Mouse (Mus musculus) ovary, postnatal 36 days (tissue): Measurements from ENCODE around the gene Bace2.

Source experiments
- DNase-seq: peaks from one replicate; pipeline ENCODE4 v3.0.0; 2022; ENCODE audit warnings: low spot score, mixed read lengths

The Bace2 gene

DNA sequence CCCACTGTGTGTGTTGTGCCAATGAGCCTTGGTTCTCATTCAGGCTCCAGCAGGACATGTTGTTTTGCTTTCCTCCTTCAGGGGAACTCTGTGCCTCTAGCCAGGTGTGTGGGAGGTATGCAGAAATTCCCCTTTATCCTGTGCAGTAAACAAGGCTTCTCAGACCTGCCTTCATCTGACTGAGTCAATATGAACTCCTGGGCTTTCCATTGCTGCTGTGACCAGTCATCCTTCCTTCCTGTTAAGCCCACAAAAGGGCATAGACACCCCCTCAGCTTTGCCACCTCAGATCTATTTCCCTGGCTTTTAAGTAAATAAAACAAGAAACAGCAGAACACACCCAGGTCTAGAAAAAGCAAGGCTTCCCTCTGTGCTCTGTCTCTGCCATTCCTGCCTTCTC, 45.2 kb downstream of the Bace2 start:
- DNase-seq: no peak

DNA sequence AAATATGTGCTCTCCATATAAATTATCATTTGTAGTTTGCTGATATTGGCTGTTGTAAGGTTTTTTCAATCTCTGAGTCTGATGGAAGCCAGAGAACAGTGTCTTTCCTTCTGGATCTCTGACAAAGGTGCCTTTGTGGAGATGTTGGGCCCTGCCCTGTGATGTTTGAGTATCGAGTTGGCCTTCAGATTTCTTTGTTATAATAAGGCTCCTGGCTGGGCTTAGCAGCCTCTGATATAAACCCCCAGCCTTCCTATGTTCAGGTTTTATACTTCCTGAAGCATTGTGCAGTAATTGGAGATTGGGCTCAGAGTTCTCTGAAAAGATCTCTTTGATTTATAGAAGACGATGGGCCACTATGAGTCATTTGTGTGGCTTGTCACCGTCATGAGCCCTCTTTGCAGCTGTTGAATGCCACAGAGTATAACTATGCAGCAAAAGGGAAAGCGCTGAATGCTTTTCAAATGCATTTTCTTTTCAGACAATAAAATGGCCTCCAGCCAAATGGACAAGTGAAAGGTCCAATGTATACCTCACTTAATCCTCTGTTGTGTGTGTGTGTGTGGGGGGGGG, 45.8 kb downstream of the Bace2 start:
- DNase-seq: no peak

DNA sequence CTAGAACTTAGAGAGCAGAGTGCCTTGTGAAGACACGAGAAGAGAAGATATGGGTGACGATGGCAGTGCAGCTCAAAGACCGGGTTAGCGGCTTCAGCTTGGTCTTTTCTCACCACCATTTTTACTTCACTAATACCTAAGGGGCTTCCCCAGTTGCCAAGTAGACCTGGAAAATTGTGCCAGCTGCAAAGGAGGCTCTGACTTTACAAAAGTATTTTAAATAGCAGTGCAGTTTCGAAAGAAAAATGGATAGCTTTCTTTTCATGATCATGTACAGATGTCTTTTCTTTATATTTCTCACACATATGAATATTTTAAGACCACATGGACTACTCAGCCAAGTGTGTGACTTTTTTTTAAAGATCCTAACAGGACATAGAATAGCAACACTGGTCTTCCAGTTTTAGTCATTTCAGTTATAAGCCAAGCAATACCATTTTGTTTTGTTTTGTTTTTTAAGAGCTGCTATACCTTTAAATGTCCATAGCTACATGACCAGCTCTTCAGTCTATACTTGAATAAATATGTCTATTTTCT, 49.0 kb downstream of the Bace2 start:
- no peak for DNase-seq

- DNase-seq: peak; percentile 54
Measured at GRCm38 (mm10) chr16:97417896-97418542, 61.5 kb downstream of the Bace2 start.

DNA sequence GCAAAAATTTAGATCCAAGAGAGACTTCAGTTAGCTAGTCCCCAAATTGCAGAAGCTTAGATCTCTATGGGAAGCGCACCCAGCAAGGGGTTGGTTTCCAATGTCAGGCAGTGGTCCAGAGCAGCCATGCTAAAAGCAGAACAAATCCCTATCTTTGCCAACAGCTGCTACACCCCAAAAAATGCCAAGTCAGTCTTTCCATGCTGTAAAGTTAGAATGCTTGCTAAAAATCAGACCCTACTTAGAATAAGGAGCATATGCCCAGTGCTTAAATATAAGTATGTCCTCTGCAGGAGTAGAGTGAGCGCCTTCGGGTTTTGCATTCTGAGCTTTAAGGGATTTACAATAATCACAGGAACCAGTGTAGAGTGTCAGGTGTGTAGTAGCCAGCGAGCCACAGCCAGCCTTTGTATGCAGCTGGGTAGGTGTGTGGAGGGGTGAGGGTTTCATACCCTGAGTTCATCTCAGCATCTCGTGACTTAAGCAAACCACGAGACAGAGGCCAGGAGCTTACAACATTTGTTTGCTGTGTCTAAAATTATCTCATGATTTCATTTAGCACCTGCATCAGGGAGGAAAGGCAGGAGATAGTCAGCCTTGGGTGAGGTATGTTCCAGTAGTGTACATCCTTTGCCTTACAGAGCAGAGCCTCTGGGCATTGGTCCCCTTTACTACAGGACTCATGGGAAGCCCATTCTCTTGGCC, 62.4 kb downstream of the Bace2 start:
- DNase-seq: no peak

DNA sequence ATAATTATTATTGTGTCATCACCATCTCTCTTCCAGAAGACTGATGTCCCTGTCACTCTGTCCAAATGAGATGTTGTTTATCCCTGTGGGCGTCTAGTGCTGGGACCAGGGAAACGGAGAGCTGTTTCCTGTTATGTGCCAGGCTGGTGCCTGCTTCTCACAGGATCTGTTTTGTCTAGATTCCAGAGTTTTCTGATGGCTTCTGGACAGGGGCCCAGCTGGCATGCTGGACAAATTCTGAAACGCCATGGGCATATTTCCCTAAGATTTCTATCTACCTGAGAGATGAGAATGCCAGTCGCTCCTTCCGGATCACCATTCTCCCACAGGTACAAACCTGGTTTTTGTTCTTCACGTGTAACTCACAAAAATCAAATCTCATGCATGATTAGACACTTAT, 65.1 kb downstream of the Bace2 start:
- DNase-seq: no peak

GRCm38 (mm10) chr16:97423627-97424026, 67.1 kb downstream of the Bace2 start:
- DNase-seq: no peak

- DNase-seq: no peak
Measured at GRCm38 (mm10) chr16:97428026-97428425, 71.5 kb downstream of the Bace2 start.

GRCm38 (mm10) chr16:97430091-97430490, 73.5 kb downstream of the Bace2 start:
- no peak for DNase-seq

DNA sequence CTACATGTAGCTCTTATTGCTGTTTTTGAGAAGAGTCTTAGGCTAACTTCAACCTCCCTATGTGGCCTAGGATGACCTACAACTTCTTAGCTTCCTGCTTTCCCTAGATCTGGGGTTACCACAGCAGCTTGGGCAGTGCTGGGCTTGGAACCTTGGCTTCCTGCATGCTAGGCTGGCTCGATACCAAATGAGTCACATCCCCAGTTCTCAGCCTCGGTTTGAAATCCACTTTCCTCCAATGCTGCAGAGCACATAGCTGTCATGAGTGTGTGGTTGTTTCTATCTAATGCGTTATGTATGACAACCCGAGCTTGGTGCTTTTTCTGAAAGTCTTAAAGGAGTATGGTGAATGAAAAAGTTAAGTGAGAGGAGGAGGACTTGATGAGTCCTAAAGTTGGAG, 74.8 kb downstream of the Bace2 start:
- no peak for DNase-seq

DNA sequence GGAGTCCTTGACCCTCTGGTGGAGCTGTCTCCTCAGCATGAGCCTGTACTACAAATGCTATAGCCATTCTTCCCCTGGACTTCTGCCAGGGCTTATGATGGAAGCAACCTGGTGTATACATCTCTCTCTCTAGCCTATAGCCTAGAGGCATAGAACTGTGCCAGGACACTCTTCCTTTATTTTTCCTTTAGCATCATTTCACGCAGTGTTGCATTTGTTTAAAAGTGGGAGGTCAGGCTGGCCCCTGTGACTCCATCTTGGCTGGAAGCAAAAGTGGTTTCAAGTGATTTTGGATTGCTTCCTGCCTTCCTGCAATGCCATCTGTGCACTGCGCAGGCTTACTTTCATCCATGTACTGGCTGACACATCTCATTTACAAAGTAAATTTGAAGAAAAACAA, 77.7 kb downstream of the Bace2 start:
- DNase-seq: no peak

GRCm38 (mm10) chr16:97437448-97438056, 81.0 kb downstream of the Bace2 start:
- DNase-seq: no peak

DNA sequence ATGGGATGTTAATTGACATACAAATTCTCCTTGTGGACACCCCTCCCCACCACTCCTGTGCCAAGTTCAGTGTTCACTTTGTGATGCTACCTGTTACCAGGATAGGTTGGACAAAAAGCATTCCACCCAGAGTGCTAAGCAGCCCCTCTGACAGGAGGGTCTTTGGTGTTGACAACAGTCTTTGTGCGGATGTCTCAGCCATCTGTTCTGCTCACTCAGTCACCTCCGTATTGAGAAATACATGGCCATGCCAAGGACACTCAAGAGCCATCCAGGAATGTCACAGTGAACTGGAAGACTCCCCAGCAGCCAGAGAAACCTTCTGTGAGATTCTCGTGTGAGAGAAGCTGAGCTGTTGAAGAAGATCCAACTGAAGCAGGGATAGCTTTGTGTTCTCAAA, 81.6 kb downstream of the Bace2 start:
- DNase-seq: no peak

- DNase-seq: no peak
Measured at GRCm38 (mm10) chr16:97441967-97442366, 85.4 kb downstream of the Bace2 start.

DNA sequence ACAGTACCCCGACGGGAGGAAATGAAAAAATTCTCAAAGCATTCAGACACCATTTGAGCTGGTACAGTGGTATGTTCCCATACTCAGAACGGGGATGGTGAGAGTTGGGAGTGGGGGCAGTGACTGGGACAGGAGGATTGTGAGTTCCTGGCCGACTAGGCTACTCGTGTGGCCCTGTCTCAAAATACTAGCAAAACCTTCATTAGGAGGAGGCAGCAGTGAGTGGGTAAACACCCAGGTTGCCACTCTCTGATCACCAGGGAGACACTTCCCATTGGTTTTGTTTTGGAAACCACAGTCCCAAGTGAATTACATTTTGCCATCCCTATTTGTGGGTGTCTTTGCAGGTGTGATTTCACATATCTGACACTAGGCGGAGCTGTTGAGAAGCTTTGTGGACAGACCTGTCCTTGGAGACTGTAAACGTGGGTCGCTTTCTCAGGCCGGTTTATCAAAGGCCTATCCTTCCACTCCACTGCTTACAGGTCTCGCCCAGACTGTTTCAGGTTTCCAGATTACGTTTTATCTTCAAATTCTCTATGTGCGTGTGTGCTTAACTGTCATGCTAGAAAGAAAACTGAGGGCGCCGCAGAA, 87.2 kb downstream of the Bace2 start:
- peak; percentile 16 for DNase-seq

- no peak for DNase-seq
Measured at GRCm38 (mm10) chr16:97447386-97447785, 90.8 kb downstream of the Bace2 start.

GRCm38 (mm10) chr16:97459831-97460230, 103.3 kb downstream of the Bace2 start:
- DNase-seq: no peak

DNA sequence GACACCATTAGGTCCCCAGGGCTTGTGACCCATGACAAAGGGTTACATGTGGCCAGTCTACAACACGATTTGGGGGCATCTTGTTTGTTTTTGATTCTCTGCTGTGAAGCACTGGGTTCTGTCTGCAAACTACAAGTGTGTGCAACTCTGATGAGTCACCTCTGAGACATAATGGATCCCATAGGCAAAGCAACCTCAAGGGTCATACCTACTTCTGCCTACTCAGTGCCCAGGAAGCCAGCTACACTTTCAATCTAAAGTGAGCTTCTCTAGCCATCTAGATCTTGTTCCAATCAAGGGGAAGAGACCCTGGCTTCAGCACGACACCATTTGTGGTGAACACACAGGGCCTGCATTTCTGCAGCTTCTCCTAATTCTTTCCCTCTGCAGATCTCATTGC, 104.7 kb downstream of the Bace2 start:
- DNase-seq: no peak

DNA sequence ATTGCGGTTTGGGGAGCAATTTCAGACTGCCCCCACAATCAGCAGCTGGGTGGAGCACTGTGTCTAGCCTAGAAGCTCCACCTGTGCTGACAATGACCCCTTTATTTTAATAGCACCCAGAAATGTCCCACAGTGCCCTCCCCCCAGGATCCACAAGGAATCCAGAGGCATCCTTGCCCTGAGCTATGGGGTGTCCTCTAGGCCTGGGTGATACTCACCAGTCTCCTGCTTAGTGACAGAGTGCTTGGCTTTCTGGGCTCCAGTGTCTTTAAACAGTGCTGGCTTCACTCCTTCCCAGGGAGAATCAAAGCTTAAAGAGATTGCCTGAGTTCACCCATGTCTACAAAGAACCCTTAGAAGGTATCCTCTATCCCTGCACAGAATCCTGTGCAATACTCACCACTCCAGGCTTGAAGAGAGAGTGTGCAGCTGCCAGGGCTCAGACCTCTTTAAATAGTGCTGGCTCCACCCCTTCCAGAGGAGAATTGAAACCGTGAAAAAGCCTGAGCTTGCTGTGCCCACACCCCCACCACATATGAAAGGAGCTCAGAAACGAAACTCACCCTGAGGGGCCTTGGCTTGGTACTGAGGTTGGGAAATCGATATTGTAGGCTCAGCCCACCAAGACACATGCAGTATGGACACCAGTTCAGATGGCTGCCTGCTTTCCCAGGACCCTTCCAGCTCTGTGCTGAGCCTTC, 106.1 kb downstream of the Bace2 start, which contains the start of gene Mx1:
Mx1 (minus strand) TSS at position 427 of the 701 bp plus-strand sequence.
- no peak for DNase-seq

GRCm38 (mm10) chr16:97466182-97466957, 109.8 kb downstream of the Bace2 start:
- no peak for DNase-seq

- no peak for DNase-seq
Measured at GRCm38 (mm10) chr16:97467472-97467871, 110.9 kb downstream of the Bace2 start.
